Mouse (Mus musculus): ENCODE measurements around the gene Lhfp. TPM values are rescaled to one million over a fixed set of nuclear protein-coding genes. Genes with fewer than 3 reads are reported as not detected.
A peak's percentile ranks its signal among the peaks of the same experiment; 100 is the strongest.

Gene Lhfp
- polyA plus RNA-seq, 1 experiment from 2014 or later = 89.7 TPM

GRCm38 (mm10) chr3:53214386-53214785 lies 173.1 kb downstream of the Lhfp start:
- no peak overlapping the region for H3K4me2 ChIP-seq (replicated peaks; ENCODE audit: low read depth, low read length)
- H3K4me3 ChIP-seq (ENCODE audit: low read length) = no peak overlapping the region
- no peaks in the 10 kb centered on the region for H3K27me3 ChIP-seq (ENCODE audit: control insufficient read depth, insufficient read depth, low read length)
- H3K36me3 ChIP-seq (ENCODE audit: control insufficient read depth, insufficient read depth, low read length) = no peaks in the 10 kb centered on the region
- peaks cover 9% of the 10 kb centered on the region for H3K4me1 ChIP-seq (ENCODE audit: control insufficient read depth, insufficient read depth, low read length)
- no peak overlapping the region for H3K27ac ChIP-seq (ENCODE audit: low read depth, low read length)
- 96% methylated on average over 4 of the region's 4 CpGs for WGBS
- H3K9ac ChIP-seq (ENCODE audit: low read depth, low read length) = no peak overlapping the region
- ATAC-seq (ENCODE audit: low FRiP score, low TSS enrichment) = no peak
- no peaks in the 10 kb centered on the region for H3K9me3 ChIP-seq (ENCODE audit: control insufficient read depth, low read length)

DNA sequence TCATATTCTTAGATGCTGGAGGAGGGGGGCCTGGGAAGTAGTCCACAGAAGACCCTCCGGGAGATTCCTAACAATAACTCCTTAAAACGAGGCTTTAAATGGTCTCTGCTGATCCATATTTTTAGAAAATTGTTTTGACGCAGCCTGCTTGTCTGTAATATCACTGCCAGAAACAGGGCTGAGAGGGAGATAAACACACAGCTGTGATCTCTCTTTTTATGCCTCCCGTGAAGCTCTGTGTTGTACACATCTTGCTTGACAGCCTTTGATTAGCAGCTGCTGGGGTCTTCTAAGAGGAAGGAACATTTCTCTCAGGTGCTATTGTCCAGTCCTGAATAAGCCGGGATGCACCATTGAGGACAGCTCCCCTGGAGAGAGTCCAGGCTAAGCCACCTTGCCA lies 176.4 kb downstream of the Lhfp start:
- no peak for ATAC-seq (ENCODE audit: low FRiP score, low TSS enrichment)
- Histone ChIP-seq H3K9me3 (ENCODE audit: control insufficient read depth, low read length) (no peaks in the 10 kb centered on the region), H3K4me2 (replicated peaks; ENCODE audit: low read depth, low read length) (no peak overlapping the region), H3K4me3 (ENCODE audit: low read length) (no peak overlapping the region), H3K36me3 (ENCODE audit: control insufficient read depth, insufficient read depth, low read length) (no peaks in the 10 kb centered on the region), H3K27ac (ENCODE audit: low read depth, low read length) (no peak overlapping the region), H3K27me3 (ENCODE audit: control insufficient read depth, insufficient read depth, low read length) (no peaks in the 10 kb centered on the region), H3K9ac (ENCODE audit: low read depth, low read length) (no peak overlapping the region), H3K4me1 (ENCODE audit: control insufficient read depth, insufficient read depth, low read length) (no peaks in the 10 kb centered on the region)
- WGBS = 80% methylated on average over 5 of the region's 5 CpGs

- H3K27ac ChIP-seq (ENCODE audit: low read depth, low read length) = no peak overlapping the region
- ATAC-seq (ENCODE audit: low FRiP score, low TSS enrichment) = no peak
- H3K36me3 ChIP-seq (ENCODE audit: control insufficient read depth, insufficient read depth, low read length) = no peaks in the 10 kb centered on the region
- no peak overlapping the region for H3K4me2 ChIP-seq (replicated peaks; ENCODE audit: low read depth, low read length)
- 52% methylated on average over 5 of the region's 5 CpGs for WGBS
- H3K9me3 ChIP-seq (ENCODE audit: control insufficient read depth, low read length) = no peaks in the 10 kb centered on the region
- H3K4me1 ChIP-seq (ENCODE audit: control insufficient read depth, insufficient read depth, low read length) = no peaks in the 10 kb centered on the region
- no peak overlapping the region for H3K9ac ChIP-seq (ENCODE audit: low read depth, low read length)
- no peak overlapping the region for H3K4me3 ChIP-seq (ENCODE audit: low read length)
- H3K27me3 ChIP-seq (ENCODE audit: control insufficient read depth, insufficient read depth, low read length) = no peaks in the 10 kb centered on the region
Measured at GRCm38 (mm10) chr3:53221531-53222272, 180.4 kb downstream of the Lhfp start.

DNA sequence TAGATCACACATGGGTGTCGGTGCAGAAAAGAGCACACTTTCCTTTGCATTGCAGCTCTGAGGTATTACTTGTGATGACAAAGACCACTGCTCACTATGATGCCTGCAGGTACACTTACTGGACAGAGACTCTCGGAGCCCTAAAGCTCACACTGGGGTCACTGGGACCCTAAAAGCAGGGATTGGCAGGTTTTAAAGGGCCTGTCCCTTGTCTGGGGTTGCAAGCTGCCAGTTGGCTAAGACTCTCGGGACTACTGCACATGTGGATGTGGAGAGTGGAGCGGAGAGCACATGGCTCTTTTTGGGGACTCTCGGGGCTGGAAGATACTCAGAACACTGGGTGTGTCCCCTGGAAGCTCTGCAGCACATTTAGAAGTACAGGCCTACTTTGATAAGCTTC lies 182.8 kb downstream of the Lhfp start:
- ATAC-seq (ENCODE audit: low FRiP score, low TSS enrichment) = no peak
- Histone ChIP-seq H3K4me3 (ENCODE audit: low read length) (no peak overlapping the region), H3K36me3 (ENCODE audit: control insufficient read depth, insufficient read depth, low read length) (no peaks in the 10 kb centered on the region)

DNA sequence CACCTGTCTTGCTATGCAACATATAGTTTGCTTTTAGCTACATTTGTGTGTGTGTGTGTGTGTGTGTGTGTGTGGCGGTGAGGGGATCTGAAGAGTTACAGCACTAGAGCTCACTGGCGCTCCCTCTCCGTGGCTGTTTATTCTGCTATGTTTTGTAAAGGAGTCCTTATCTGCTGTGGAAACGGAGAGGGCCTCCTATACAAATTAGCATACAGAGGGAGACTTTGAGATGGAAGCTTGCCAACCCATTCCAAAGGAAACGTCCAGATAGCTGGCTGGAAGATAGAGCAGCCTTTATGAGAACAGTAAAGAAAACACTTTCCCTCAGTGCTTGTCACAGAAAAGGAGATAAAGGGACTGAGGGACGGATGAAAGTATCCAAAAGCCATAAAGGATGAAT lies 184.4 kb downstream of the Lhfp start:
- H3K4me2 ChIP-seq (replicated peaks; ENCODE audit: low read depth, low read length) = no peak overlapping the region
- no peaks in the 10 kb centered on the region for H3K36me3 ChIP-seq (ENCODE audit: control insufficient read depth, insufficient read depth, low read length)
- no peak overlapping the region for H3K9ac ChIP-seq (ENCODE audit: low read depth, low read length)
- no peak overlapping the region for H3K4me3 ChIP-seq (ENCODE audit: low read length)
- H3K27me3 ChIP-seq (ENCODE audit: control insufficient read depth, insufficient read depth, low read length) = no peaks in the 10 kb centered on the region
- H3K27ac ChIP-seq (ENCODE audit: low read depth, low read length) = no peak overlapping the region; the same call in 1 of the 2 replicates
- no peaks in the 10 kb centered on the region for H3K9me3 ChIP-seq (ENCODE audit: control insufficient read depth, low read length)
- peaks cover 4% of the 10 kb centered on the region; the same call in 1 of the 2 replicates for H3K4me1 ChIP-seq (ENCODE audit: control insufficient read depth, insufficient read depth, low read length)
- peak; percentile 60; the same call in 1 of the 2 replicates for ATAC-seq (ENCODE audit: low FRiP score, low TSS enrichment)
- WGBS = 42% methylated on average over 6 of the region's 6 CpGs

More for the DNA sequence above, 182.8 kb downstream of the Lhfp start:
- 83% methylated on average over 5 of the region's 5 CpGs for WGBS
- Histone ChIP-seq H3K9me3 (ENCODE audit: control insufficient read depth, low read length) (no peaks in the 10 kb centered on the region), H3K27ac (ENCODE audit: low read depth, low read length) (no peak overlapping the region), H3K4me1 (ENCODE audit: control insufficient read depth, insufficient read depth, low read length) (no peaks in the 10 kb centered on the region), H3K4me2 (replicated peaks; ENCODE audit: low read depth, low read length) (no peak overlapping the region), H3K27me3 (ENCODE audit: control insufficient read depth, insufficient read depth, low read length) (no peaks in the 10 kb centered on the region), H3K9ac (ENCODE audit: low read depth, low read length) (no peak overlapping the region)

GRCm38 (mm10) chr3:53226223-53226622 lies 184.9 kb downstream of the Lhfp start:
- Histone ChIP-seq H3K9ac (ENCODE audit: low read depth, low read length) (no peak overlapping the region), H3K27ac (ENCODE audit: low read depth, low read length) (peak overlapping the region; percentile 47; the same call in 1 of the 2 replicates), H3K36me3 (ENCODE audit: control insufficient read depth, insufficient read depth, low read length) (no peaks in the 10 kb centered on the region), H3K4me1 (ENCODE audit: control insufficient read depth, insufficient read depth, low read length) (peaks cover 4% of the 10 kb centered on the region; the same call in 1 of the 2 replicates), H3K4me3 (ENCODE audit: low read length) (no peak overlapping the region), H3K27me3 (ENCODE audit: control insufficient read depth, insufficient read depth, low read length) (no peaks in the 10 kb centered on the region), H3K4me2 (replicated peaks; ENCODE audit: low read depth, low read length) (no peak overlapping the region), H3K9me3 (ENCODE audit: control insufficient read depth, low read length) (no peaks in the 10 kb centered on the region)
- 71% methylated on average over 6 of the region's 6 CpGs for WGBS
- ATAC-seq (ENCODE audit: low FRiP score, low TSS enrichment) = no peak

DNA sequence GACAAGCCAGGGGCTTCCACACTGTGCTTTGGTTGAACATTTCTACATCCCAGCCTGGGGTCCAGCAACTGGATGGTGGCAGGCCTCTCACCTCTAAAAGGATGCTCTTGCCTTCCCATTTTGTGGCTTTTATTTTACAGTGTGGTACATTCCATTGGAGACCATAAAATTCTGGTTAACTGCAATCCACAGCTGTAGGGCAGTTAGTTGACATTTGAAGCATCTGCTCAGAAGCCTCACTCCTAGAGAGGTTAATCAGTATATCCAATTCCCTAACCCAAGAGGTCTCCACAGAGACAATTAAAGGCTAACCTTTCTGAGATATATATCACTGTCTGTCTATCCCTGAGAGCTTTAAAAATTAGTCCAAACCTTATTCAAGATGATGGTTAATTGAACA lies 186.5 kb downstream of the Lhfp start:
- no peak for ATAC-seq (ENCODE audit: low FRiP score, low TSS enrichment)
- H3K27ac ChIP-seq (ENCODE audit: low read depth, low read length) = no peak overlapping the region
- H3K9ac ChIP-seq (ENCODE audit: low read depth, low read length) = no peak overlapping the region
- no peaks in the 10 kb centered on the region for H3K9me3 ChIP-seq (ENCODE audit: control insufficient read depth, low read length)
- H3K27me3 ChIP-seq (ENCODE audit: control insufficient read depth, insufficient read depth, low read length) = no peaks in the 10 kb centered on the region
- H3K4me3 ChIP-seq (ENCODE audit: low read length) = no peak overlapping the region
- H3K4me2 ChIP-seq (replicated peaks; ENCODE audit: low read depth, low read length) = no peak overlapping the region
- H3K4me1 ChIP-seq (ENCODE audit: control insufficient read depth, insufficient read depth, low read length) = peaks cover 4% of the 10 kb centered on the region; the same call in 1 of the 2 replicates
- H3K36me3 ChIP-seq (ENCODE audit: control insufficient read depth, insufficient read depth, low read length) = no peaks in the 10 kb centered on the region

GRCm38 (mm10) chr3:53230562-53230961 lies 189.2 kb downstream of the Lhfp start:
- Histone ChIP-seq H3K4me1 (ENCODE audit: control insufficient read depth, insufficient read depth, low read length) (peaks cover 4% of the 10 kb centered on the region; the same call in 1 of the 2 replicates), H3K27me3 (ENCODE audit: control insufficient read depth, insufficient read depth, low read length) (no peaks in the 10 kb centered on the region), H3K4me2 (replicated peaks; ENCODE audit: low read depth, low read length) (no peak overlapping the region), H3K4me3 (ENCODE audit: low read length) (no peak overlapping the region), H3K36me3 (ENCODE audit: control insufficient read depth, insufficient read depth, low read length) (no peaks in the 10 kb centered on the region), H3K9me3 (ENCODE audit: control insufficient read depth, low read length) (no peaks in the 10 kb centered on the region), H3K9ac (ENCODE audit: low read depth, low read length) (no peak overlapping the region; the same call in 1 of the 2 replicates), H3K27ac (ENCODE audit: low read depth, low read length) (peak overlapping the region; percentile 52; the same call in 1 of the 2 replicates)
- WGBS = 43% methylated on average over 3 of the region's 3 CpGs
- no peak for ATAC-seq (ENCODE audit: low FRiP score, low TSS enrichment)

DNA sequence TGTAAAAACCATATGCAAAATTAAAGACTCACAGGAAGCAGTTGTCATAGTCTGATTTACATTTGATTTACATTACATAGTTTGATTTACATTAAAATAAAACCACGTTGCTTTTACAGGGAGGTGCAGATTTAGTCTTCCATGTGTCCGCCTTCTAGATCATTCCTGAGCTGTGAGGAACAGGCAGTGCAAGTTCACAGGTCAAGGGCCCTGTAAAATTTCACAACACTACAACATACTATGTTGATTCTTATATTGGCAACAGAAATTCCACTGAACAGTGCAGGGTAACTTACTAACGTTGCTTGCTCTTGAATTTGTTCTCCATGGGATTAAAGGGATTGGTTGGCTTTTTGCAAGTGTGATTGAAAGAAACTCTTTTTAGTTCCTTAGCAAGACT lies 189.8 kb downstream of the Lhfp start:
- ATAC-seq (ENCODE audit: low FRiP score, low TSS enrichment) = no peak
- no peak overlapping the region for H3K9ac ChIP-seq (ENCODE audit: low read depth, low read length)
- H3K27ac ChIP-seq (ENCODE audit: low read depth, low read length) = peak overlapping the region; percentile 52; the same call in 1 of the 2 replicates
- no peaks in the 10 kb centered on the region for H3K27me3 ChIP-seq (ENCODE audit: control insufficient read depth, insufficient read depth, low read length)
- H3K36me3 ChIP-seq (ENCODE audit: control insufficient read depth, insufficient read depth, low read length) = no peaks in the 10 kb centered on the region
- no peak overlapping the region for H3K4me3 ChIP-seq (ENCODE audit: low read length)
- no peaks in the 10 kb centered on the region for H3K9me3 ChIP-seq (ENCODE audit: control insufficient read depth, low read length)
- 49% methylated on average over 3 of the region's 3 CpGs for WGBS
- H3K4me1 ChIP-seq (ENCODE audit: control insufficient read depth, insufficient read depth, low read length) = peaks cover 4% of the 10 kb centered on the region; the same call in 1 of the 2 replicates
- H3K4me2 ChIP-seq (replicated peaks; ENCODE audit: low read depth, low read length) = no peak overlapping the region
